Mouse (Mus musculus): ENCODE data around the gene Nfatc2. TPM values are rescaled to one million over a fixed set of nuclear protein-coding genes. Genes with fewer than 3 reads are reported as not detected.

Nfatc2 gene
- polyA plus RNA-seq, 1 experiment, result 1.0 TPM

DNA sequence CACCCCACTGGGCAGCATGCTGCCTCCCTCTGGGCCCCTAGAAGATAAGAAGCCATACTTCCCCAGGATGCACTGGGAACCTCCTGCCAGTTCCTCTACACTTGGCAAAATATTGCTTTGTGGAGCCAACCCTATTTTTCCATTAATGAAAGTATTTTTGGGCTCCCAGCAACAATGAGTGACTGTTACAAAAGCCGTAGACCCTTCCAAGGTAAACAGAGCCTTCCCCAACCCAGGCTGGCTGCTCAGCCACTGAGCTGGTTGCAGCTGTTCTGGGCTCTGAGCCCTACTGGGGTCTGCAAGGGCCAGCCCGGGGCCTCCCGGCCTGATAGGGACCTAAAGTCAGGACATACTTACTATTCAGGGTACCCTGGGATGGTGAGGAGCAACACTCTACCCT lies 9.5 kb upstream of the Nfatc2 start:
- Histone ChIP-seq H3K4me3 (replicated peaks) (no peak overlapping the region), H3K4me1 (peaks cover 76% of the 10 kb centered on the region), H3K9me3 (no peaks in the 10 kb centered on the region), H3K27me3 (replicated peaks) (no peaks in the 10 kb centered on the region), H3K36me3 (replicated peaks; ENCODE audit: low read length) (no peaks in the 10 kb centered on the region)
- TF ChIP-seq GATA1 (IDR thresholded peaks at IDR 0.05; ENCODE audit: borderline replicate concordance, low read length) (no peak), FLI1 (IDR thresholded peaks at IDR 0.05; ENCODE audit: low read length) (no peak)

DNA sequence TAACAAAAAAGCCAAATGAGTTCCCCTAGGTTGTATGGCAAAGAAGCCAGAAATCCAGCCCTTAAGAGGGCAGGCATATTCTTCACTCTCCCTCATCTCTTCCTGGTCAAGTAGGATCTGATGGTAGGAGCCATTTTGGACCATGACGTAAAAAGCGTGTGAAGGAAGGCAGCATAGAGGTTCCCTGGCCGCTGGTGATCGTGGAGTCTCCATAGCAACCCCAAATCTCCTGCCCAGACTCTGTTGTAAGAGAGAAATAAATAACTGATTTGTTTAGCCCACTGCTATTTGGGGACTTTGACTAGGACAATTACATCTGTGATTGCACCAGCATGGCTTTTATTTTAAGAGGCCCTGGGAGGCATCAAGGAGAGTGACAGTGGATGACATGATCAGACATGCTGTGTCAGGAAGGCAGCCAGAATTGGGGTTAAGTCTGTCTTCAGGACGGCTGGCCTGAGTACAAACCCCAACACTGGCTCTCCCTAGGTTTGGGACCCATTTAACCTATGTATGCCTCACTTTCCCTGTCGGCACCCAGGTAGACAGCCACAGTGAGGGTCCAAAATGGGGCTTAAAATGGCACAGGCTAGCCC lies 8.3 kb upstream of the Nfatc2 start:
- Histone ChIP-seq H3K27me3 (replicated peaks) (no peaks in the 10 kb centered on the region), H3K9me3 (no peaks in the 10 kb centered on the region), H3K4me1 (peaks cover 84% of the 10 kb centered on the region), H3K36me3 (replicated peaks; ENCODE audit: low read length) (no peaks in the 10 kb centered on the region), H3K4me3 (replicated peaks) (no peak overlapping the region)
- TF ChIP-seq GATA1 (IDR thresholded peaks at IDR 0.05; ENCODE audit: borderline replicate concordance, low read length), result no peak
- TF ChIP-seq FLI1 (IDR thresholded peaks at IDR 0.05; ENCODE audit: low read length), result no peak

DNA sequence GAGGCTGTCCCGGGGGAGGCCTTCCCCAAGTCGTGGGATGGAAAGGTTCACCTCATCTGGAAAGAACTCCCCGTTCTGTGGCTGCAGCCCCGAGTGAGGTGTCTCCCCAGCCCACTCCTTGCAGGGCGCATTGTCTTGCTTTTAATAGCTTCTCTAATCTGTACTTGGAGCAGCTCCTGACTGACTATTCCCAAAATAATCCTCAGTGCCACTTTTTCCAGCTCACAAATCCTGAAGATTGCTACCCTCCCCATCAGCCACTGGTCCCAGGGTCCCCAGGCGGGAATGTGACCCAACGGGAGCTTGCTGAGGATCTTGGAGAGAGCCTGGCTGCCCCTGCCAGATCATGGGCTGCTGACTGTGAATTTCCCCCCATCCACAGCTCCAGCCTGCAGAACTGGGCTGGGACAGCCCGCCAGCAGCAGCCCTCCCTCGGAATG lies 6.7 kb upstream of the Nfatc2 start:
- no peaks in the 10 kb centered on the region for H3K27me3 ChIP-seq (replicated peaks)

DNA sequence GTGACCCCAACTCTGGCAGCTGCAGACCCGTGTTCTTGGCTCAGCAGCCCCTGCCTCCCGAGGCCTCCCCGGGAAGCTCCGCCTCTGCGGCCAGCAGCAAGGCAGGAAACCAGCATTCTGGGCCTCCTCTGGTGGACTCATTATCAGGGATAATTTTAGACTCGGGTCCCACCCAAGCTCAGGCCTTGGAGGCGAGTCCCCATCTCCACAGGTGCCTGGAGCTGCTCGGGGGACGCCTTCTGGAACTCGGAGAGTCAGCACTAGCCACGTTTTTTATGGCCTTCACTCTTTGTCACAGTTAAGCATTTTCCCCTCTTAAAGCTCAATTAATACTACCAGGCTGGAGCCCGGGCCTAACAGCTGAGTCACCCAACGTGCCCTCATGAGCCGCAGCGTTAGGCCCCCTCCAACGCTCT lies 3.2 kb upstream of the Nfatc2 start:
- Histone ChIP-seq H3K9me3 (no peaks in the 10 kb centered on the region), H3K4me1 (peaks cover 98% of the 10 kb centered on the region), H3K36me3 (replicated peaks; ENCODE audit: low read length) (no peaks in the 10 kb centered on the region), H3K4me3 (replicated peaks) (peak overlapping the region; percentile 88), H3K27me3 (replicated peaks) (peaks cover 26% of the 10 kb centered on the region)
- TF ChIP-seq GATA1 (IDR thresholded peaks at IDR 0.05; ENCODE audit: borderline replicate concordance, low read length), result no peak
- no peak for TF ChIP-seq FLI1 (IDR thresholded peaks at IDR 0.05; ENCODE audit: low read length)

More for the DNA sequence above, 6.7 kb upstream of the Nfatc2 start:
- Histone ChIP-seq H3K9me3 (no peaks in the 10 kb centered on the region), H3K4me1 (peaks cover 96% of the 10 kb centered on the region), H3K4me3 (replicated peaks) (no peak overlapping the region), H3K36me3 (replicated peaks; ENCODE audit: low read length) (no peaks in the 10 kb centered on the region)
- TF ChIP-seq GATA1 (IDR thresholded peaks at IDR 0.05; ENCODE audit: borderline replicate concordance, low read length), result no peak
- no peak for TF ChIP-seq FLI1 (IDR thresholded peaks at IDR 0.05; ENCODE audit: low read length)

DNA sequence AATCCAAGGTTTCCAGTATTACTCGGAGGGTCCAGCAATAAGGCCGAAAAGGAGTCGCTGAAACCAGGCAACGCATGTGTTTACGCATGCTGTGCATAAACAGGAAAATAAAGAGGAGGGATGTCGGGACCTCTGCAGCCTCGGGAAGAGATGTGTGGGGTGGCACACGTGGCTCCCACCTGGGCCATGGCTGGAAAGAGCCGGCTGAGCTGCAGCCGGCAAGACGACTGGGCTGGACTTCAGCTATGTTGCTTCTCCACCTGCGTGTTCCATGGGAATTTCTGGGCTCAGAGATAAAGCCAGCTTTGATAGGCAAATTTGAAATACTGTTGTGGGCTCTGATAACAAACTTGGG lies 907 bp upstream of the Nfatc2 start:
- TF ChIP-seq FLI1 (IDR thresholded peaks at IDR 0.05; ENCODE audit: low read length), result no peak
- TF ChIP-seq GATA1 (IDR thresholded peaks at IDR 0.05; ENCODE audit: borderline replicate concordance, low read length), result no peak
- Histone ChIP-seq H3K27me3 (replicated peaks) (peaks cover 38% of the 10 kb centered on the region), H3K4me1 (peaks cover 89% of the 10 kb centered on the region), H3K9me3 (no peaks in the 10 kb centered on the region), H3K36me3 (replicated peaks; ENCODE audit: low read length) (no peaks in the 10 kb centered on the region), H3K4me3 (replicated peaks) (no peak overlapping the region)

DNA sequence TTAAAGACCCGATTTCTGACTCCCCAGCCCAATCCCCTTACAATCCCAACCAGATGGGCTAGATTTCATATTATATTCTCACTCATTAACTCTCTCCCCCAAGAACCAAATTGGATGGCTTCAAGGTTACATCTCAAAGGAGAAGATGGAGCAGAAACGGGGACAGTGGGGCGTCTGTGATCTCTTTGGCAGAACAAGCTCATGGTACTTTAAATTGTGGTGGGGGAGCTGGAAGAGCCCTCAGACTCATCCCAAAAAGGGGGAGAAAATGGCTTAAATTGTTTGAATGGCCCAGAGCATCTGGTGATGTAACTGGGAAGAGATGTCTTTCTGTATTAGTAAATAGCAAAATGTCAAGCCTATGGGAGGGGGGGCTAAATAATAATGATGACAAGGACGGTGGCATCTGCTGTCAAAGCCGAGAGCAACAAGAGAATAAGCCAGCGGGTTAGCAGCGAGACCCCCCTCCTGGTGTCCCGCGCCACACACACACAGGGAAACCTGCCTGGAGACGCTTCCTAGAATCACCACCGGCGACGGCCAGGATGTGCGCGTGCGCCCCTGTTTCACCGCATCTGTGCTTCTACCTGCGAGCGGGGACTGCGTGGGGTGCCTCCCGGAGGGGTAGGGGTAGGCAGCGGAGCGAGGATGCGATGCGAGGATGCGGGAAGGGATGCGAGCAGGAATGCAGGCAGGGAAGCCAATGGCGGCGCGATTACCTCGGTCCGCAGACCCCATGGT lies 537 bp downstream of the Nfatc2 start:
- H3K4me3 ChIP-seq (replicated peaks), result peak overlapping the region; percentile 92
- TF ChIP-seq GATA1 (IDR thresholded peaks at IDR 0.05; ENCODE audit: borderline replicate concordance, low read length) (no peak), FLI1 (IDR thresholded peaks at IDR 0.05; ENCODE audit: low read length) (no peak)
- peaks cover 88% of the 10 kb centered on the region for H3K4me1 ChIP-seq

DNA sequence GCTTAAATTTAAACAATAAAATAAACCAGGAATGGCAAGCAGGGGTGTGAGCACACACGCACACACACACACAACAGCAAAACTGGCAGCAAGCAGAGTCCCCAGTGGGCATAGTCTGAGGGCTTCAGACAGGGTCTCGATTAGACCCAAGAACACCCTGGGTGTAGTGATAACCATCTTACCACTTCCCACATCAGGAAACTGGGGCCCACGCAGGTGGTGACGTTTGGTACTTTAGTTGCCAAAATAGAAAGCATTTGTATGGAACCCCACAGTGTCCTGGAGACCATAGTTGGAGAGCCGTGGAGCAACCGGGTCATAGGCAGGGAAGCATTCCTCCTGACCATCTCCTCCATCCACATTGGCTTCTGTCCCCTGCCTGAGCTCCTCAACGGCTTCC lies 5.8 kb downstream of the Nfatc2 start:
- Histone ChIP-seq H3K4me1 (peaks cover 85% of the 10 kb centered on the region), H3K9me3 (no peaks in the 10 kb centered on the region), H3K36me3 (replicated peaks; ENCODE audit: low read length) (no peaks in the 10 kb centered on the region), H3K4me3 (replicated peaks) (no peak overlapping the region), H3K27me3 (replicated peaks) (peaks cover 33% of the 10 kb centered on the region)
- TF ChIP-seq GATA1 (IDR thresholded peaks at IDR 0.05; ENCODE audit: borderline replicate concordance, low read length), result no peak
- no peak for TF ChIP-seq FLI1 (IDR thresholded peaks at IDR 0.05; ENCODE audit: low read length)

More for the DNA sequence above, 537 bp downstream of the Nfatc2 start:
- peaks cover 38% of the 10 kb centered on the region for H3K27me3 ChIP-seq (replicated peaks)
- H3K36me3 ChIP-seq (replicated peaks; ENCODE audit: low read length), result no peaks in the 10 kb centered on the region
- no peaks in the 10 kb centered on the region for H3K9me3 ChIP-seq

DNA sequence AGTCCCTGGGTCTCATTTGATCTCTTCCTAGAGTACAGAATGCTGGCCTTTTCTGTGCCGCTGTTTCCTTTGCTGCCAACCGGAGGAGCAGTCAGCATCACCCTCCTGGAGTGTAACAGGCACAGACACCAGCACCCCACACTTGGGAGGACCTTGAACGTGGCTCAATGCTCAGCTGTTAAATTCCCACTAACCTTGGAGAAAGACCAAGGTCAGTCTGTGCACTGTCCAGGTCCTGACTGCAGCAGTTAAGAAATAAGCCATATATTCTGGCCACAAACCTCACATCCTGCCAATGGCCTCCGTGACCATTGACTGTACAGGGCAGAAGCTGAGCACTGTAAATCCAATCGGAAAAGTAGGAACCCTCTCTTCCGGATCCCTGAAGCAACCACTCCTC lies 7.8 kb downstream of the Nfatc2 start:
- peaks cover 93% of the 10 kb centered on the region for H3K4me1 ChIP-seq
- TF ChIP-seq GATA1 (IDR thresholded peaks at IDR 0.05; ENCODE audit: borderline replicate concordance, low read length), result no peak
- no peak for TF ChIP-seq FLI1 (IDR thresholded peaks at IDR 0.05; ENCODE audit: low read length)
- no peaks in the 10 kb centered on the region for H3K36me3 ChIP-seq (replicated peaks; ENCODE audit: low read length)
- H3K27me3 ChIP-seq (replicated peaks), result peaks cover 24% of the 10 kb centered on the region
- H3K4me3 ChIP-seq (replicated peaks), result no peak overlapping the region
- no peaks in the 10 kb centered on the region for H3K9me3 ChIP-seq

DNA sequence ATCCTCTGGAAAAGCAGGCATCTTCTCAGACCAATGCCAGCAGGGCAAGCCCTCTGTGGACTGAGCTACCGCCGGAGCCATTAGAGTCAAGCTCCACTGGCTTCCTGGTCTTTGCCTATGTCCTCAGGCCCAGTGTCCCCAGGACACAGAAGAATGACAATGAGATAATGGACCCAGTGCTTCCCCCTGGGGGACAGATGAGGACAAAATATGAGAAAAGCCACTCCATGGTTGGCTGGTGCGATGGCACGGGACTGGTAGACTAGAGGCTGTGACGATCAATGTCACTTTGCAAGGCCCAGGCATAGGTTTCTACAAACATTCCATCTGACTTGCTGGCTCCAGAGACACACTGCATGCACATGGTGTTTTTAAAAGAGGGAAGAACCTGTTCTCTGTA lies 8.5 kb downstream of the Nfatc2 start:
- Histone ChIP-seq H3K36me3 (replicated peaks; ENCODE audit: low read length) (no peaks in the 10 kb centered on the region), H3K4me1 (peaks cover 94% of the 10 kb centered on the region), H3K9me3 (no peaks in the 10 kb centered on the region), H3K27me3 (replicated peaks) (peaks cover 18% of the 10 kb centered on the region), H3K4me3 (replicated peaks) (no peak overlapping the region)
- TF ChIP-seq GATA1 (IDR thresholded peaks at IDR 0.05; ENCODE audit: borderline replicate concordance, low read length) (no peak), FLI1 (IDR thresholded peaks at IDR 0.05; ENCODE audit: low read length) (no peak)

DNA sequence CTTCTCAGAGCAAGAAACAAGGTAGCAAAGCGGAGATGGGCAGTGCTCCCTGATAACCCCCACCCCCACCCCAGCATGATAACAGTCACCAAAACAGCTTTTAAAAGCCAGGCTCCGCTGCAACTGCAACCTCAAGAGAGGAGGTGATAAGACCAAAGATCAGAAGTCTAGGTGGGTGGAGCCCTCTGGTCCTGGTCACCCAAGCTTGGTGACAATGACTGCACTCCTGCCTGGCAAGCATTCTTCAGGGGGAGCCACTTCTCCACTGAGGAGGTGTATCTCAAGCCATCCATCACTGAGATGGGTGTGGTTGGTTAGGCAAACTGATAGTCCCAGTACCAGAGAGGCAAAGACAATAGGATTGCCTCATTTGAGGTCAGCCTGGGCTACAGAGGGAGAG lies 10.4 kb downstream of the Nfatc2 start:
- peaks cover 87% of the 10 kb centered on the region for H3K4me1 ChIP-seq
- peaks cover 17% of the 10 kb centered on the region for H3K27me3 ChIP-seq (replicated peaks)
- TF ChIP-seq FLI1 (IDR thresholded peaks at IDR 0.05; ENCODE audit: low read length), result no peak
- TF ChIP-seq GATA1 (IDR thresholded peaks at IDR 0.05; ENCODE audit: borderline replicate concordance, low read length), result no peak
- peak overlapping the region; percentile 9 for H3K4me3 ChIP-seq (replicated peaks)
- H3K9me3 ChIP-seq, result no peaks in the 10 kb centered on the region
- H3K36me3 ChIP-seq (replicated peaks; ENCODE audit: low read length), result peaks cover 2% of the 10 kb centered on the region

All from megakaryocyte, embryonic 14.5 days (primary cell).